ENCODE assay signal across 8 mouse cellular contexts in the genomic region with DNA sequence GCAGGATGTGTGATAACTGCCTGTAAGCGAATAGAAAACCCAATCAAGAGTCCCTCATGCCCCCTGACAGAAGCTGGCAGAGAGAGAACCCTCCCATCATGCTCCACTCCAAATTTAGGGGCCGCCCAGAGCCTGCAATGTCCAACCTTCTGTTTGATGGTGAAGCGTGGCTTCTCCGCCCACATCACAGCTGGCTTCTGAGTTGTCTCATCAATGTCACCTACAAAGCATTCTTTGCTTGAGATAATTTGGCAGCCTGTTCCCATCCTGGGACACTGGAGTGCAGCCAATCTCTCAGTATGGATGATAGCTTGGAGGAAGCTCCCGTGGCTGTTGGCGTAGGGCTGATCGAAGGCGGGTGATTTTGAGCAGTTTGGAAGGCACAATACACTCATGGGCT. TPM values are rescaled to one million over a fixed set of nuclear protein-coding genes. Genes with fewer than 3 reads are reported as not detected.
DNase-seq lines count a peak whose midpoint lies in the region; ATAC-seq and TF ChIP-seq lines count a peak whose summit lies in the region.

No protein-coding gene starts in this region.

- no peak overlapping the region for H3K27ac ChIP-seq in thymus, adult 2 months (ENCODE audit: control insufficient read depth, insufficient read depth, low read length)
- H3K27ac ChIP-seq in liver, postnatal 0 days (ENCODE audit: low read depth): no peak overlapping the region

- peak; percentile 44 to 55 for DNase-seq in cerebellum, postnatal 25 days
- DNase-seq in heart, postnatal 36 days: peak; percentile 5
- DNase-seq in lung, adult 2 months: peak; percentile 2
- no peak for DNase-seq in kidney, adult 9 months
- DNase-seq in adipocyte (ENCODE audit: low spot score): no peak
- DNase-seq in thymus, adult 2 months: no peak
- no peak for DNase-seq in liver, postnatal 0 days

- no peak for TF ChIP-seq POLR2A in lung, adult 2 months (IDR thresholded peaks at IDR 0.05; ENCODE audit: borderline replicate concordance, extremely low read depth, low read depth, low read length)
- no peak for TF ChIP-seq POLR2A in thymus, adult 2 months (IDR thresholded peaks at IDR 0.05; ENCODE audit: control insufficient read depth, extremely low read depth, insufficient read depth, low read length, poor library complexity)

- TF ChIP-seq CTCF in lung, adult 2 months (IDR thresholded peaks at IDR 0.05; ENCODE audit: insufficient read depth, low read length): no peak
- TF ChIP-seq CTCF in thymus, adult 2 months (IDR thresholded peaks at IDR 0.05; ENCODE audit: borderline replicate concordance, control insufficient read depth, extremely low read depth, insufficient read depth, low read length, poor library complexity): no peak
- TF ChIP-seq CTCF in liver, postnatal 0 days (IDR thresholded peaks at IDR 0.05; ENCODE audit: low read depth): no peak

- H3K4me2 ChIP-seq in liver, postnatal 0 days (ENCODE audit: low read depth, low read length): no peak overlapping the region

- no peaks in the 10 kb centered on the region for H3K4me1 ChIP-seq in lung, adult 2 months (ENCODE audit: control insufficient read depth, insufficient read depth, low read length)
- no peaks in the 10 kb centered on the region for H3K4me1 ChIP-seq in thymus, adult 2 months (replicated peaks; ENCODE audit: control insufficient read depth, insufficient read depth, low read length)
- no peaks in the 10 kb centered on the region for H3K4me1 ChIP-seq in liver, postnatal 0 days (ENCODE audit: insufficient read depth)

- no peak overlapping the region for H3K4me3 ChIP-seq in lung, adult 2 months (replicated peaks; ENCODE audit: extremely low read depth, low read depth, low read length)
- H3K4me3 ChIP-seq in thymus, adult 2 months (ENCODE audit: control insufficient read depth, insufficient read depth, low read length): no peak overlapping the region
- H3K4me3 ChIP-seq in liver, postnatal 0 days (ENCODE audit: low read depth, low read length): no peak overlapping the region

- 50% methylated on average over 8 of the region's 8 CpGs for WGBS in lung, adult 2 months
- WGBS in thymus, adult 2 months: 85% methylated on average over 8 of the region's 8 CpGs
- 66% methylated on average over 8 of the region's 8 CpGs for WGBS in liver, postnatal 0 days (ENCODE audit: insufficient replicate concordance)

- H3K27me3 ChIP-seq in thymus, adult 2 months (ENCODE audit: control insufficient read depth, insufficient read depth, low read length): no peaks in the 10 kb centered on the region
- H3K27me3 ChIP-seq in liver, postnatal 0 days (ENCODE audit: insufficient read depth, low read length): no peaks in the 10 kb centered on the region

- H3K9ac ChIP-seq in liver, postnatal 0 days (replicated peaks): no peak overlapping the region

- ATAC-seq in cerebellum, adult (ENCODE audit: insufficient number of reproducible peaks, low FRiP score, low TSS enrichment): peak; percentile 49
- ATAC-seq in liver, postnatal 0 days: no peak

- no peak for TF ChIP-seq EP300 in liver, postnatal 0 days (IDR thresholded peaks at IDR 0.05; ENCODE audit: low read depth)

- intact Hi-C loops in heart, postnatal 36 days (cut with DNase I): no loop called here

- H3K9me3 ChIP-seq in liver, postnatal 0 days (ENCODE audit: low read length): no peaks in the 10 kb centered on the region

- H3K36me3 ChIP-seq in thymus, adult 2 months (ENCODE audit: control insufficient read depth, insufficient read depth, low read length): no peaks in the 10 kb centered on the region
- no peaks in the 10 kb centered on the region for H3K36me3 ChIP-seq in liver, postnatal 0 days (replicated peaks; ENCODE audit: insufficient read depth, low read length)

RNA-seq across cellular contexts. Expression of a gene that starts 34.9 kb away (rescaled TPM):
- total RNA-seq in heart, postnatal 36 days (2021): 1 to 10 TPM in 1 of 2 experiments, under 1 TPM in 1; 0.89 to 2.0 TPM
- polyA plus RNA-seq in lung, adult 2 months (2012; rRNA removed): 0.17 and 0.19 TPM in 2 replicates
- polyA plus RNA-seq in thymus, adult 2 months (2012; rRNA removed): 0.09 and 0.20 TPM in 2 replicates
- polyA plus RNA-seq in liver, postnatal 0 days (2015; fragmentation: Nextera tagmentation; extraction: Ambion mirVana): not detected in 2 replicates

Comparison
In these comparisons a context has a peak if more than half of its experiments do, and no peak if none do; other contexts are left out.
1. DNase-seq: peak in cerebellum, postnatal 25 days (2 of 2), heart, postnatal 36 days (2 of 2) and lung, adult 2 months (single experiment); none in kidney, adult 9 months (single experiment), adipocyte (single experiment), thymus, adult 2 months (single experiment) and liver, postnatal 0 days (single experiment).